Mouse (Mus musculus) intestine, embryonic 16.5 days (tissue): ENCODE results near the gene Acsbg2. TPM values are rescaled to one million over a fixed set of nuclear protein-coding genes. Genes with fewer than 3 reads are reported as not detected.

Experiments used
- ATAC-seq: fragments of 200-750 bp; cut with Nextera tagmentation; 2 replicates; pipeline ENCODE4 v1.8.0; 2017; ENCODE audit warnings: moderate TSS enrichment, moderate library complexity
- H3K27ac ChIP-seq: fragments of 300-500 bp; sonication (generic); 2 replicates; pipeline ENCODE4 v1.5.1; 2014; ENCODE audit warnings: mild to moderate bottlenecking, low read length
- H3K27me3 ChIP-seq: fragments of 300-500 bp; sonication (generic); replicated peaks from 2 replicates; pipeline ENCODE4 v1.6.1; 2014; ENCODE audit warnings: low read length, control low read depth, mixed read lengths; ENCODE audit not compliant: control insufficient read depth, insufficient read depth
- H3K36me3 ChIP-seq: fragments of 300-500 bp; sonication (generic); 2 replicates; pipeline ENCODE4 v1.6.1; 2014; ENCODE audit warnings: low read length, control low read depth; ENCODE audit not compliant: control insufficient read depth, insufficient read depth
- H3K4me1 ChIP-seq: fragments of 300-500 bp; sonication (generic); 2 replicates; pipeline ENCODE4 v1.6.1; 2014; ENCODE audit warnings: low read length, control low read depth, mixed read lengths; ENCODE audit not compliant: control insufficient read depth, insufficient read depth
- H3K4me2 ChIP-seq: fragments of 300-500 bp; sonication (generic); 2 replicates; pipeline ENCODE4 v1.6.1; 2014; ENCODE audit warnings: low read depth, low read length, control low read depth
- H3K4me3 ChIP-seq: fragments of 300-500 bp; sonication (generic); 2 replicates; pipeline ENCODE4 v1.5.1; 2014; ENCODE audit warnings: mild to moderate bottlenecking, low read length
- H3K9ac ChIP-seq: fragments of 300-500 bp; sonication (generic); 2 replicates; pipeline ENCODE4 v1.6.1; 2014; ENCODE audit warnings: low read depth, low read length
- H3K9me3 ChIP-seq: fragments of 300-500 bp; sonication (generic); 2 replicates; pipeline ENCODE4 v1.6.1; 2016; ENCODE audit warnings: low read length, control low read depth; ENCODE audit not compliant: control insufficient read depth
- WGBS: fragments of 180-500 bp; shearing (Covaris S2); extraction: QIAGEN DNeasy Blood & Tissue Kit; methylation state at CpG from one replicate; pipeline ENCODE4 v1.1.7; 2014; 5-methylcytosine and 5-hydroxymethylcytosine counted together
- polyA plus RNA-seq: library from polyadenylated mRNA; unstranded; fragments of >200 nt; fragmentation: Nextera tagmentation; extraction: Ambion mirVana; gene quantifications from 2 replicates; pipeline ENCODE4 v1.2.1, GENCODE M21; 2015

Acsbg2 gene
- polyA plus RNA-seq, 1 experiment from 2014 or later: not detected

DNA sequence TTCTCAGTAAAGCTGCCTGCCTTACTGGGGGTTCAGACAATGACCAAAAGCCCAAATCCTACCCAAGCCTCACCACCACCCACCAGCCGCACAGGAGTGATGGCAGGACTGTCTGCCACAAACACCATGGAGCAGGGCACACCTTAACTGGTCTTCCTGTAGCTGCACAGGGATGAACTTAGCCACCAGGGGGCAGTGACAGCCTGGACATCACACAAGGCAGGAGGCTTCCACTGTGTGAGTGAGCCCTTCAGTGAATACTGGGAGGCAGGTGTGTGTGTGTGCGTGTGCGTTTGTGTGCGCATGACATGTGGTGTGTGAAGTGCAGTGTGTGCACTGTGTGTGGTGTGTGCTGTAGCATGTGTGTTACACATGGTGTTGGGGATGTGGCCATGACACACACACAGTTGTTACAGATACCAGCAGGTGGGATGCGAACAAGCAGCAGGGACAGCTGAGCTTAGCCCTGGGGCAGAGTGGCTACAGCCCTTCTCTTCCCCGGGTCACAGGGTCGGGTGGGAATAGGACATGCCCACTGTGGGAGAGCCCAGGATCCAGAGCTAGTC is 23.5 kb upstream of the Acsbg2 start:
- peak; percentile 85 for ATAC-seq
- H3K27me3 ChIP-seq: no peaks in the 10 kb centered on the region
- no peak overlapping the region for H3K4me3 ChIP-seq
- WGBS: 81% methylated on average over 7 of the region's 7 CpGs
- H3K4me2 ChIP-seq: no peak overlapping the region
- peaks cover 43% of the 10 kb centered on the region for H3K36me3 ChIP-seq
- no peak overlapping the region for H3K9ac ChIP-seq
- H3K4me1 ChIP-seq: no peaks in the 10 kb centered on the region
- no peaks in the 10 kb centered on the region for H3K9me3 ChIP-seq
- H3K27ac ChIP-seq: no peak overlapping the region

DNA sequence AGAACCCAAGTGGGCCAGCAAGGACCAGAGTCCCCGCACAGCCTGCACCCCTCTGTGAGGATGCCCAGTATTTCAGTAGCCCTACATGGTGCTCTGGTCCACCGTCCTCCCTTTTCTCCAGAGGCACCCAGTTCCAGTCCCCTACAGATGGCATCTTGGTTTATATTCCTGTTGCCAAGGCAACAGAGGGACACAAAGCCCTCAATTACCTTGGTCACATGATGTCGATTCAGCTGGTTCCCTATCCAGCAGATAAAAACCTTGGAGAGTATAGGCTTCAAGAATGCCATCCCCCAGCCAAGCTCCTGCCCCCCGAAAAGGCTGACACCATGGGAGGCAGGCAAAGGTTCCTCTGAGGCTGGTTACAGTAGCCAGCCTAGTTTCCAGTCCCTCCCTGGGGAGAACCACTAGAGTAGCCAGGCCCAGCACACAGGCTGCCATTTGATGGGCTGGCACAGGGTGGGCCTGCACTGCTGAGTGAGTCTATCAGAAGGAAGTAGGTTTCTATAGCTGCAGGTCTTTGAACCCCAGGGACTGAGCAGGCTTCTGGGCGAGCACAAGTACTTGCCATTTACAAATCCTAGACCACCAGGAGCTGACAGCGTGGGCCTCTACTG is 22.4 kb upstream of the Acsbg2 start:
- H3K4me2 ChIP-seq: no peak overlapping the region
- no peak overlapping the region for H3K9ac ChIP-seq
- no peak for ATAC-seq
- WGBS: 78% methylated on average over 6 of the region's 6 CpGs
- no peaks in the 10 kb centered on the region for H3K4me1 ChIP-seq
- no peaks in the 10 kb centered on the region for H3K27me3 ChIP-seq
- no peak overlapping the region for H3K4me3 ChIP-seq
- peaks cover 44% of the 10 kb centered on the region for H3K36me3 ChIP-seq
- no peaks in the 10 kb centered on the region for H3K9me3 ChIP-seq
- no peak overlapping the region for H3K27ac ChIP-seq

DNA sequence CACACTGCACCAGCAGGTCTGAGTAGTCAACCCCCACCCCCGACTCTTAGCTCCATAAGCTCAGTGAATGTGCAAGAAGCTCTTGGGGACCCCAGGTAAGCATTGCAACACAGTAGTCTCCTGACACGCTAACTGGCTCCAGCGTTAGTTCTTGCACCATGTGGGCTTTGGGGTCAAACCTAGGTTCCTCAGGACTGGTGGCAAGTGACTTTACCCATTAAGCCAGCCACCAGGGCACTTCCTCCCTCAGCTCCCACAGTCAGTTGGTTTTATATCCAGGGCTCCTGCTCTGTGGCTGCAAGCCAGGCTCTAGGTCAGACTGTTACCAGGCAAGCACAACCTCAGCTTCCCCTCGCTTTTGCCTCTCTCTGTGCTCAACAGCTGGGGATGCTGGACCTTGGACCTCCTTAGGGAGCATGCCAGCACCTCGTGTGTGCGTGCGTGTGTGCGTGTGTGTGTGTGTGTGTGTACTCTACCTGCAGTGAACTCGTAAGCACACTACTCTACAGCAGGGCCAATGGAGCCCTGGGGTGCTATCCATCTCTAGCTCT is 21.2 kb upstream of the Acsbg2 start:
- ATAC-seq: no peak
- WGBS: 88% methylated on average over 9 of the region's 9 CpGs
- Histone ChIP-seq H3K27me3 (no peaks in the 10 kb centered on the region), H3K36me3 (peaks cover 36% of the 10 kb centered on the region), H3K4me2 (no peak overlapping the region), H3K4me1 (no peaks in the 10 kb centered on the region), H3K9ac (no peak overlapping the region), H3K27ac (no peak overlapping the region), H3K4me3 (no peak overlapping the region), H3K9me3 (no peaks in the 10 kb centered on the region)

GRCm38 (mm10) chr17:56890018-56890417 is 15.8 kb upstream of the Acsbg2 start:
- no peaks in the 10 kb centered on the region for H3K4me1 ChIP-seq
- H3K9ac ChIP-seq: no peak overlapping the region
- H3K36me3 ChIP-seq: peaks cover 19% of the 10 kb centered on the region
- ATAC-seq: no peak
- H3K4me3 ChIP-seq: no peak overlapping the region
- WGBS: 94% methylated on average over 2 of the region's 2 CpGs
- no peaks in the 10 kb centered on the region for H3K27me3 ChIP-seq
- H3K9me3 ChIP-seq: peaks cover 3% of the 10 kb centered on the region; the same call in 1 of the 2 replicates
- no peak overlapping the region for H3K4me2 ChIP-seq
- H3K27ac ChIP-seq: no peak overlapping the region

DNA sequence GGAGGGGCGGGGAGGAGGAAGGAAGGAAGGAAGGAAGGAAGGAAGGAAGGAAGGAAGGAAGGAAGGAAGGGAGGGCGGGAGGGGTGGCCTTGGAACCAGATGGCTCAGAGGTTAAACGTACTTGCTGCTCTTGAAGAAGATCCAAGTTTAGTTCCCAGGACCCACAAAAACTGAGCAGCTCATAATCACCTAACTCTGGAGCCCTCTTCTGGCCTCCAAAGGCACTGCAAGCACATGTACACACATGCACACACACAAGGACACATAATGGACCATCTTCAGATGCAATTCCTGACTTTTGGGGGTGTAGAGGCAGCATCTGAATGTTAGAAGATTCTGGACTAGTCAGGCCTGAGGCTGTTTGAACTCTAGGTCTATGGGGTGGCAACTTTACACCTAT is 13.8 kb upstream of the Acsbg2 start:
- no peak overlapping the region for H3K4me2 ChIP-seq
- H3K4me1 ChIP-seq: no peaks in the 10 kb centered on the region; the same call in 1 of the 2 replicates
- ATAC-seq: no peak
- peaks cover 3% of the 10 kb centered on the region; the same call in 1 of the 2 replicates for H3K9me3 ChIP-seq
- peaks cover 13% of the 10 kb centered on the region for H3K36me3 ChIP-seq
- no peak overlapping the region for H3K4me3 ChIP-seq
- H3K9ac ChIP-seq: no peak overlapping the region
- H3K27me3 ChIP-seq: no peaks in the 10 kb centered on the region
- WGBS: 89% methylated on average over 2 of the region's 3 CpGs
- H3K27ac ChIP-seq: no peak overlapping the region

DNA sequence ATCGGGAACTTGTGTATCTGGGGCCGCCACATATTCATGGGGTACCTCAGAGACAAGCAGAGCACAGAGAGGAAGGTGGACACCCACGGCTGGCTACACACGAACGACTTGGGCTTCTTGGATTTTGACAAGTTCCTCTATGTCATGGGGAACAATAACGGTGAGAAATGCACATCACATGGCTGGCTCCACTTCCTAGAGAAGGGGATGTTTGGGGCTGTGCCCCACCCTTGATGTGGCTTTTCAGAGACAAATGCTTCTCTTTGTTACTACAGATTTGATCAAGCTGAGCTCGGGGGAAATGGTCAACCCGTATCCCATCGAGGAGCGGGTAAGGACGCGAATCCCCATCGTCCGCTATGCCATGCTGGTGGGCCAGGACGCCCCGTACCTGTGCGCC is 10.6 kb upstream of the Acsbg2 start:
- H3K36me3 ChIP-seq: peaks cover 6% of the 10 kb centered on the region; the same call in 1 of the 2 replicates
- WGBS: 90% methylated on average over 17 of the region's 17 CpGs
- no peak for ATAC-seq

GRCm38 (mm10) chr17:56884331-56884730 is 10.1 kb upstream of the Acsbg2 start:
- no peak overlapping the region for H3K9ac ChIP-seq
- 72% methylated on average over 5 of the region's 5 CpGs for WGBS
- peaks cover 4% of the 10 kb centered on the region; the same call in 1 of the 2 replicates for H3K36me3 ChIP-seq
- no peaks in the 10 kb centered on the region for H3K27me3 ChIP-seq
- peaks cover 3% of the 10 kb centered on the region; the same call in 1 of the 2 replicates for H3K9me3 ChIP-seq
- ATAC-seq: no peak
- H3K4me1 ChIP-seq: no peaks in the 10 kb centered on the region; the same call in 1 of the 2 replicates
- no peak overlapping the region for H3K4me2 ChIP-seq
- no peak overlapping the region for H3K27ac ChIP-seq
- H3K4me3 ChIP-seq: no peak overlapping the region

More for the DNA sequence above, 10.6 kb upstream of the Acsbg2 start:
- no peak overlapping the region for H3K9ac ChIP-seq
- no peaks in the 10 kb centered on the region; the same call in 1 of the 2 replicates for H3K4me1 ChIP-seq
- no peak overlapping the region for H3K4me3 ChIP-seq
- no peak overlapping the region for H3K27ac ChIP-seq
- no peak overlapping the region for H3K4me2 ChIP-seq
- no peaks in the 10 kb centered on the region for H3K27me3 ChIP-seq
- peaks cover 3% of the 10 kb centered on the region; the same call in 1 of the 2 replicates for H3K9me3 ChIP-seq

GRCm38 (mm10) chr17:56883612-56884011 is 9.4 kb upstream of the Acsbg2 start:
- Histone ChIP-seq H3K36me3 (no peaks in the 10 kb centered on the region), H3K4me1 (no peaks in the 10 kb centered on the region; the same call in 1 of the 2 replicates), H3K9me3 (peaks cover 3% of the 10 kb centered on the region; the same call in 1 of the 2 replicates), H3K4me3 (peak overlapping the region; percentile 26), H3K27ac (no peak overlapping the region), H3K9ac (no peak overlapping the region), H3K27me3 (no peaks in the 10 kb centered on the region), H3K4me2 (peak overlapping the region; percentile 42)
- 25% methylated on average over 17 of the region's 17 CpGs for WGBS
- ATAC-seq: peak; percentile 69

- Histone ChIP-seq H3K4me3 (no peak overlapping the region), H3K4me2 (no peak overlapping the region), H3K36me3 (no peaks in the 10 kb centered on the region), H3K27ac (no peak overlapping the region), H3K4me1 (no peaks in the 10 kb centered on the region), H3K27me3 (no peaks in the 10 kb centered on the region), H3K9ac (no peak overlapping the region), H3K9me3 (no peaks in the 10 kb centered on the region)
- WGBS: 88% methylated on average over 19 of the region's 19 CpGs
- ATAC-seq: no peak
Observed at GRCm38 (mm10) chr17:56877426-56877825, 3.2 kb upstream of the Acsbg2 start.
